Mouse (Mus musculus) cerebellum, adult 2 months (tissue): Measurements from ENCODE around the gene Psmb4.

Experiments used
- CTCF ChIP-seq: fragments of 200-500 bp; IDR thresholded peaks from 2 replicates; pipeline ENCODE4 v1.5.1; 2011; ENCODE audit warnings: low read depth, mild to moderate bottlenecking, control low read depth, low read length, moderate library complexity, borderline replicate concordance; ENCODE audit not compliant: insufficient read depth
- POLR2A ChIP-seq: fragments of 200-500 bp; IDR thresholded peaks from 2 replicates; pipeline ENCODE4 v1.6.1; 2011; ENCODE audit warnings: low read length, control low read depth, borderline replicate concordance; ENCODE audit not compliant: insufficient read depth

GRCm38 (mm10) chr3:94851731-94852130 lies 35.0 kb downstream of the Psmb4 start:
- TF ChIP-seq CTCF (no peak), POLR2A (no peak)
